In genomic region chr14:60868325-60868724, GRCm38 (mm10) we compare ENCODE assay signal across 17 mouse cellular contexts.
"Had no signal": no experiment of that assay in that cellular context is flagged by ENCODE, and none has a peak within 500 bp of the region (broad histone marks: within the 10 kb centered on the region; RNA-seq: fewer than 3 reads in every experiment).

No protein-coding gene starts in this region.

- H3K9me3 ChIP-seq: lung, embryonic 15.5 days; megakaryocyte, embryonic 14.5 days; midbrain, embryonic 13.5 days; midbrain, embryonic 15.5 days; neural tube, embryonic 12.5 days; stomach, embryonic 15.5 days had no signal

- H3K4me2 ChIP-seq: lung, embryonic 15.5 days; midbrain, embryonic 11.5 days; midbrain, embryonic 13.5 days; midbrain, embryonic 15.5 days; neural tube, embryonic 12.5 days; stomach, embryonic 15.5 days had no signal

- H3K4me1 ChIP-seq: megakaryocyte, embryonic 14.5 days; midbrain, embryonic 15.5 days; neural tube, embryonic 12.5 days; stomach, embryonic 15.5 days had no signal

- H3K27me3 ChIP-seq: lung, embryonic 15.5 days; megakaryocyte, embryonic 14.5 days; midbrain, embryonic 13.5 days; midbrain, embryonic 15.5 days; neural tube, embryonic 12.5 days; stomach, embryonic 15.5 days had no signal

- H3K36me3 ChIP-seq: midbrain, embryonic 15.5 days; neural tube, embryonic 12.5 days had no signal

- H3K4me3 ChIP-seq: lung, embryonic 15.5 days; megakaryocyte, embryonic 14.5 days; midbrain, embryonic 13.5 days; midbrain, embryonic 15.5 days; neural tube, embryonic 12.5 days; stomach, embryonic 15.5 days had no signal

- ATAC-seq: lung, postnatal 0 days; midbrain, embryonic 13.5 days; midbrain, embryonic 15.5 days had no signal

- DNase-seq: lung, adult 2 months; lung, postnatal 14 days; lung, postnatal 36 days; right cerebral cortex, postnatal 14 days; thymus, adult 2 months; thymus, postnatal 25 days; thymus, postnatal 4 days had no signal

- H3K9ac ChIP-seq: lung, embryonic 15.5 days; midbrain, embryonic 13.5 days; midbrain, embryonic 15.5 days; neural tube, embryonic 12.5 days; stomach, embryonic 15.5 days had no signal

- H3K27ac ChIP-seq: lung, embryonic 15.5 days; macrophage; midbrain, embryonic 13.5 days; midbrain, embryonic 15.5 days; neural tube, embryonic 12.5 days; stomach, embryonic 15.5 days; stomach, postnatal 0 days had no signal
